12 mouse cellular contexts compared by ENCODE assay signal in genomic region chr9:116410461-116410860, GRCm38 (mm10).
"Had no signal": no experiment of that assay in that cellular context is flagged by ENCODE, and none has a peak within 500 bp of the region (broad histone marks: within the 10 kb centered on the region; RNA-seq: fewer than 3 reads in every experiment).

No protein-coding gene starts in this region.

- DNase-seq: retina, postnatal 1 day; right cerebral cortex, adult 18-20 months; right cerebral cortex, postnatal 14 days; right cerebral cortex, postnatal 25 days; right cerebral cortex, postnatal 4 days; spleen, adult 18-20 months; thymus, adult 18-20 months; thymus, adult 2 months; thymus, postnatal 14 days; thymus, postnatal 25 days; thymus, postnatal 36 days; thymus, postnatal 4 days had no signal
